Comparison of ENCODE assay signal across 26 mouse cellular contexts in genomic region chr3:84836029-84836428, GRCm38 (mm10). TPM values are rescaled to one million over a fixed set of nuclear protein-coding genes. Genes with fewer than 3 reads are reported as not detected.
A peak's percentile ranks its signal among the peaks of the same experiment; 100 is the strongest.
DNase-seq lines count a peak whose midpoint lies in the region; ATAC-seq and TF ChIP-seq lines count a peak whose summit lies in the region.
"Had no signal": no experiment of that assay in that cellular context is flagged by ENCODE, and none has a peak within 500 bp of the region (broad histone marks: within the 10 kb centered on the region; RNA-seq: fewer than 3 reads in every experiment).

No protein-coding gene starts in this region.

- 68% methylated on average over 5 of the region's 5 CpGs for WGBS in liver, embryonic 11.5 days
- 65% methylated on average over 5 of the region's 5 CpGs for WGBS in liver, embryonic 12.5 days (ENCODE audit: insufficient replicate concordance)
- 54% methylated on average over 5 of the region's 5 CpGs for WGBS in heart, adult 2 months

- H3K27me3 ChIP-seq in liver, embryonic 11.5 days (replicated peaks; ENCODE audit: control insufficient read depth, insufficient read depth, low read length) = no peaks in the 10 kb centered on the region
- no peaks in the 10 kb centered on the region for H3K27me3 ChIP-seq in liver, embryonic 12.5 days (replicated peaks)
- no peaks in the 10 kb centered on the region for H3K27me3 ChIP-seq in MEL (ENCODE audit: control insufficient read depth in 1 of 2, insufficient read depth in 2 of 2, low read length in 2 of 2)
- no peaks in the 10 kb centered on the region for H3K27me3 ChIP-seq in heart, adult 2 months (ENCODE audit: control insufficient read depth, insufficient read depth, low read length)
- H3K27me3 ChIP-seq: CH12.LX; embryonic facial prominence, embryonic 13.5 days; embryonic facial prominence, embryonic 15.5 days; forebrain, embryonic 12.5 days had no signal

- H3K4me1 ChIP-seq in liver, embryonic 11.5 days (replicated peaks; ENCODE audit: control insufficient read depth, insufficient read depth, low read length) = peaks cover 8% of the 10 kb centered on the region
- peaks cover 20% of the 10 kb centered on the region for H3K4me1 ChIP-seq in liver, embryonic 12.5 days
- peaks cover 4 to 5% of the 10 kb centered on the region in 2 experiments; a peak in 2 of 4 replicates for H3K4me1 ChIP-seq in MEL (ENCODE audit: control insufficient read depth in 1 of 2, insufficient read depth in 2 of 2, low read length in 2 of 2)
- H3K4me1 ChIP-seq in heart, adult 2 months (ENCODE audit: control insufficient read depth, insufficient read depth, low read length) = peaks cover 3% of the 10 kb centered on the region; the same call in 1 of the 2 replicates
- H3K4me1 ChIP-seq: embryonic facial prominence, embryonic 15.5 days; forebrain, embryonic 10.5 days; forebrain, embryonic 12.5 days had no signal

- no peak for DNase-seq in liver, embryonic 11.5 days (ENCODE audit: low spot score)
- no peak for DNase-seq in MEL (ENCODE audit: low read depth, low spot score)
- no peak for DNase-seq in heart, adult 2 months
- DNase-seq: adrenal gland, adult 2 months; adrenal gland, postnatal 10 days; adrenal gland, postnatal 25 days; B cell, adult 2 months; cerebellum, adult 11 months; cerebellum, adult 18-20 months; cerebellum, adult 8-10 months; cerebellum, adult 9-11 months; cerebellum, postnatal 14 days; cerebellum, postnatal 36 days; embryo, embryonic 11 days had no signal

- intact Hi-C loops in heart, adult 2 months (cut with DNase I) = no loop called here

- no peak for TF ChIP-seq POLR2A in MEL (IDR thresholded peaks at IDR 0.05; ENCODE audit: control insufficient read depth in 1 of 2, insufficient read depth in 1 of 2, low read depth in 1 of 2, low read length in 2 of 2, poor library complexity in 1 of 2)
- TF ChIP-seq POLR2A in heart, adult 2 months (IDR thresholded peaks at IDR 0.05; ENCODE audit: insufficient read depth, low read depth, low read length) = no peak

- H3K36me3 ChIP-seq in liver, embryonic 11.5 days (ENCODE audit: control insufficient read depth, insufficient read depth, low read length) = no peaks in the 10 kb centered on the region
- H3K36me3 ChIP-seq in liver, embryonic 12.5 days = no peaks in the 10 kb centered on the region
- peaks cover 3 to 19% of the 10 kb centered on the region in 2 experiments for H3K36me3 ChIP-seq in MEL (ENCODE audit: control insufficient read depth in 1 of 2, insufficient read depth in 2 of 2, low read length in 2 of 2)
- no peaks in the 10 kb centered on the region for H3K36me3 ChIP-seq in heart, adult 2 months (ENCODE audit: control insufficient read depth, insufficient read depth, low read length)
- H3K36me3 ChIP-seq: embryonic facial prominence, embryonic 13.5 days; embryonic facial prominence, embryonic 15.5 days; forebrain, embryonic 12.5 days had no signal

- no peak for TF ChIP-seq EP300 in MEL (IDR thresholded peaks at IDR 0.05; ENCODE audit: low read depth in 1 of 2, low read length in 2 of 2)
- no peak for TF ChIP-seq EP300 in heart, adult 2 months (IDR thresholded peaks at IDR 0.05; ENCODE audit: insufficient read depth, low read depth, low read length)

- TF ChIP-seq RAD21 in MEL (IDR thresholded peaks at IDR 0.05; ENCODE audit: low read depth, low read length) = no peak

- TF ChIP-seq CTCF in MEL (IDR thresholded peaks at IDR 0.05 in 2 of 3, conservative IDR thresholded peaks at IDR 0.05 in 1 of 3; ENCODE audit: control insufficient read depth in 1 of 3, insufficient read depth in 1 of 3, low read depth in 2 of 3, low read length in 3 of 3, poor library complexity in 1 of 3, severe bottlenecking in 1 of 3) = no peak
- TF ChIP-seq CTCF in heart, adult 2 months (IDR thresholded peaks at IDR 0.05) = no peak

- no peaks in the 10 kb centered on the region for H3K9me3 ChIP-seq in liver, embryonic 11.5 days (ENCODE audit: control insufficient read depth, low read length)
- H3K9me3 ChIP-seq in liver, embryonic 12.5 days (replicated peaks) = no peaks in the 10 kb centered on the region
- H3K9me3 ChIP-seq in MEL (replicated peaks; ENCODE audit: insufficient read depth, low read length) = no peaks in the 10 kb centered on the region
- H3K9me3 ChIP-seq: embryonic facial prominence, embryonic 13.5 days; embryonic facial prominence, embryonic 15.5 days; forebrain, embryonic 10.5 days; forebrain, embryonic 12.5 days; G1E had no signal

- no peak overlapping the region for H3K27ac ChIP-seq in liver, embryonic 11.5 days (ENCODE audit: low read depth, low read length)
- no peak overlapping the region for H3K27ac ChIP-seq in liver, embryonic 12.5 days
- H3K27ac ChIP-seq in MEL (ENCODE audit: control insufficient read depth, low read depth, low read length) = no peak overlapping the region
- no peak overlapping the region for H3K27ac ChIP-seq in heart, adult 2 months
- H3K27ac ChIP-seq: embryonic facial prominence, embryonic 13.5 days; embryonic facial prominence, embryonic 15.5 days; forebrain, embryonic 10.5 days; forebrain, embryonic 12.5 days had no signal

- 0 out of 2 replicates have a peak, but pooled peaks have one; percentile 51 for ATAC-seq in liver, embryonic 11.5 days (replicated peaks; ENCODE audit: low FRiP score)
- ATAC-seq in liver, embryonic 12.5 days = no peak; the same call in 1 of the 2 replicates
- ATAC-seq in megakaryocyte-erythroid progenitor cell, adult 5-6 weeks (replicated peaks; ENCODE audit: low FRiP score, low TSS enrichment, poor library complexity, severe bottlenecking) = peak; percentile 75
- ATAC-seq: CD4-positive, CD25-positive, alpha-beta regulatory T cell, adult 4 months; forebrain, embryonic 14.5 days; forebrain, embryonic 16.5 days had no signal

- H3K4me3 ChIP-seq in liver, embryonic 11.5 days (ENCODE audit: low read depth, low read length) = no peak overlapping the region
- no peak overlapping the region for H3K4me3 ChIP-seq in liver, embryonic 12.5 days
- no peak overlapping the region for H3K4me3 ChIP-seq in MEL (ENCODE audit: control insufficient read depth in 1 of 2, insufficient read depth in 1 of 2, low read depth in 2 of 2, low read length in 2 of 2)
- no peak overlapping the region for H3K4me3 ChIP-seq in heart, adult 2 months
- H3K4me3 ChIP-seq: embryonic facial prominence, embryonic 13.5 days; embryonic facial prominence, embryonic 15.5 days; erythroblast, embryonic 14.5 days; forebrain, embryonic 10.5 days; forebrain, embryonic 12.5 days had no signal

- peaks cover 21% of the 10 kb centered on the region for H3K79me2 ChIP-seq in MEL (ENCODE audit: control insufficient read depth, insufficient read depth, low read length, poor library complexity)
- peaks cover 3% of the 10 kb centered on the region; the same call in 1 of the 2 replicates for H3K79me2 ChIP-seq in heart, adult 2 months (replicated peaks; ENCODE audit: control insufficient read depth, insufficient read depth, low read length)

- H3K4me2 ChIP-seq in liver, embryonic 11.5 days = no peak overlapping the region
- no peak overlapping the region for H3K4me2 ChIP-seq in liver, embryonic 12.5 days
- H3K4me2 ChIP-seq: embryonic facial prominence, embryonic 13.5 days; embryonic facial prominence, embryonic 15.5 days; forebrain, embryonic 12.5 days had no signal

- no peak overlapping the region for H3K9ac ChIP-seq in liver, embryonic 11.5 days (ENCODE audit: low read depth, low read length)
- H3K9ac ChIP-seq in liver, embryonic 12.5 days = no peak overlapping the region
- no peak overlapping the region for H3K9ac ChIP-seq in MEL (ENCODE audit: control insufficient read depth, low read depth, low read length, poor library complexity, severe bottlenecking)
- no peak overlapping the region for H3K9ac ChIP-seq in heart, adult 2 months (ENCODE audit: low read depth, low read length)
- H3K9ac ChIP-seq: embryonic facial prominence, embryonic 13.5 days; embryonic facial prominence, embryonic 15.5 days; forebrain, embryonic 12.5 days had no signal

TF ChIP-seq in MEL, 35 proteins besides CTCF, POLR2A, EP300 and RAD21:
- no peak for TF ChIP-seq GABPA (IDR thresholded peaks at IDR 0.05; ENCODE audit: low read depth, low read length)
- TF ChIP-seq MAZ (IDR thresholded peaks at IDR 0.05; ENCODE audit: low read depth, low read length) = no peak
- TF ChIP-seq GATA1 (IDR thresholded peaks at IDR 0.05; ENCODE audit: low read depth, low read length) = peak; percentile 33; the same call in 1 of the 2 replicates

RNA-seq across cellular contexts. Expression of gene Fbxw7, which starts 21.0 kb away (rescaled TPM):
- polyA plus RNA-seq in liver, embryonic 11.5 days (2014; fragmentation: Nextera tagmentation; extraction: Ambion mirVana) = 5.7 and 7.0 TPM in 2 replicates
- 4.9 TPM in 2 replicates for polyA plus RNA-seq in liver, embryonic 12.5 days (2016; fragmentation: Nextera tagmentation; extraction: Ambion mirVana)
- total RNA-seq in MEL (2012; rRNA removed) = 13.9 and 14.5 TPM in 2 replicates
- 10 to 100 TPM in 1 of 2 experiments, not detected in 1; 11.8 TPM for polyA plus RNA-seq in MEL (2012; ENCODE audit: insufficient read depth in 1 of 2, insufficient read length in 2 of 2, low read depth in 1 of 2, low replicate concordance in 2 of 2, missing spikeins in 1 of 2)
- 10.6 and 16.4 TPM in 2 replicates for total RNA-seq in megakaryocyte-erythroid progenitor cell, adult 5-6 weeks (2014; fragmentation: Nextera tagmentation)
- 18.9 and 19.7 TPM in 2 replicates for total RNA-seq in megakaryocyte-erythroid progenitor cell, adult 5-6 weeks (2017)
- total RNA-seq in heart, adult 2 months (2021) = 10 to 100 TPM; 42.8 to 44.9 TPM
- 14.3 and 34.5 TPM in 2 replicates for polyA plus RNA-seq in heart, adult 2 months (2012; rRNA removed)
